In the genomic region with DNA sequence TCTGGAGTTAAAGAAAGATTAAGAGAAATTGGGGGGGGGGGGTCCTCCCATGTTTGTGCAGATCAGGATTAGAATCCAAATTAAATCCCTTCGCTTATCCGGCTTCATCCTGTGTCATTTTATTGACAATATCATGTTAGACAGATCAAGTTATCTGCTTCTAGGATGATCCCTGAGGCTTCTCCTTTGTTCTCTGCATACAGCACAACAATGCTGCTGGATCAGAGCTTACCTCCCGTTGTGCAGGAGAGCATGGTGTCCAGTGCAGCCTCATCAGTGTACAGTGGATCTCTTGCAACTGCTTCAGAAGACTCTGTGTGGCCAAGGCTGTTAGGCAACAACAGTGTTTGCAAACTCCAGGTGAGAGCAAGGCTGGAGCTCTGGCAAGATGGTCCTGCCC, we compare ENCODE assay signal across 18 mouse cellular contexts.
"Had no signal": no experiment of that assay in that cellular context is flagged by ENCODE, and none has a peak within 500 bp of the region (broad histone marks: within the 10 kb centered on the region; RNA-seq: fewer than 3 reads in every experiment).

No protein-coding gene starts in this region.

- ATAC-seq: intestine, postnatal 0 days; liver, embryonic 12.5 days had no signal

- DNase-seq: kidney, adult 2 months; kidney, postnatal 25 days; layer of hippocampus, adult 9-11 months; liver; lung, adult 18-20 months; lung, postnatal 10 days; lung, postnatal 4 days; thymus, adult 18-20 months; thymus, postnatal 36 days had no signal

- H3K9ac ChIP-seq: limb, embryonic 13.5 days; liver, embryonic 12.5 days; liver, embryonic 15.5 days; lung, embryonic 15.5 days had no signal

- H3K27ac ChIP-seq: kidney, postnatal 0 days; limb, embryonic 10.5 days; limb, embryonic 13.5 days; liver, embryonic 12.5 days; liver, embryonic 15.5 days; lung, embryonic 15.5 days had no signal

- H3K4me3 ChIP-seq: layer of hippocampus, adult 2 months; limb, embryonic 10.5 days; limb, embryonic 13.5 days; liver, embryonic 12.5 days; liver, embryonic 15.5 days; lung, embryonic 15.5 days; myocyte had no signal

- H3K9me3 ChIP-seq: limb, embryonic 10.5 days; limb, embryonic 13.5 days; liver, embryonic 12.5 days; liver, embryonic 15.5 days; lung, embryonic 15.5 days had no signal

- H3K4me2 ChIP-seq: limb, embryonic 13.5 days; liver, embryonic 12.5 days; liver, embryonic 15.5 days; lung, embryonic 15.5 days had no signal

- H3K36me3 ChIP-seq: limb, embryonic 10.5 days; limb, embryonic 13.5 days; liver, embryonic 12.5 days; liver, embryonic 15.5 days; lung, embryonic 15.5 days had no signal

- H3K27me3 ChIP-seq: limb, embryonic 13.5 days; liver, embryonic 12.5 days; liver, embryonic 15.5 days; lung, embryonic 15.5 days had no signal

- H3K4me1 ChIP-seq: limb, embryonic 10.5 days; limb, embryonic 13.5 days; liver, embryonic 12.5 days; liver, embryonic 15.5 days; lung, embryonic 15.5 days had no signal
